Mouse (Mus musculus): ENCODE measurements around the gene Baz2b. TPM values are rescaled to one million over a fixed set of nuclear protein-coding genes. Genes with fewer than 3 reads are reported as not detected.
A peak's percentile ranks its signal among the peaks of the same experiment; 100 is the strongest.

Baz2b gene
- polyA plus RNA-seq, 1 experiment: 15.0 TPM

DNA sequence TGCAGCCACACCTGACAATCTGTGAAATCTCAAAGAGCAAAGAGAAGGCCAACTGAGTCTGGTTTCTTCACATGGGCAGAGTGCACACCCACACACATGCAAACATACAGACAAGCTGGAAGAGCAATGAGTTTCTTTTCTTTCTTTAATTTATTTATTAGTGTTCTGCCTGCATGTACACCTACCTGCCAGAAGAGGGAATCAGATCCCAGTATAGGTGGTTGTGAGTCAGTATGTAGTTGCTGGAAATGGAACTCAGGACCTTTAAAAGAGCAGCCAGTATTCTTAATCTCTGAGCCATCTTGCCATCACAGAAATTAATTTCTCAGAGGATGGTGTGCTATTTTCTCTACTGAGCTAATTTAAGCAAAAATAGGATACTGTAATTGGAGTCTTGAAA is 164.7 kb downstream of the Baz2b start:
- Histone ChIP-seq H3K36me3 (ENCODE audit: control insufficient read depth, insufficient read depth, low read length) (no peaks in the 10 kb centered on the region), H3K4me3 (ENCODE audit: insufficient read depth, low read depth, low read length) (no peak overlapping the region), H3K27ac (ENCODE audit: insufficient read depth, low read depth, low read length) (no peak overlapping the region), H3K4me1 (ENCODE audit: control insufficient read depth, insufficient read depth, low read length) (peaks cover 2% of the 10 kb centered on the region; the same call in 1 of the 2 replicates), H3K27me3 (replicated peaks; ENCODE audit: control insufficient read depth, insufficient read depth, low read length) (no peaks in the 10 kb centered on the region)
- no peak for DNase-seq
- TF ChIP-seq CTCF (conservative IDR thresholded peaks at IDR 0.05; ENCODE audit: insufficient read depth, insufficient read length, low read depth, low read length): no peak
- TF ChIP-seq POLR2A (IDR thresholded peaks at IDR 0.05; ENCODE audit: low read depth, low read length): no peak

DNA sequence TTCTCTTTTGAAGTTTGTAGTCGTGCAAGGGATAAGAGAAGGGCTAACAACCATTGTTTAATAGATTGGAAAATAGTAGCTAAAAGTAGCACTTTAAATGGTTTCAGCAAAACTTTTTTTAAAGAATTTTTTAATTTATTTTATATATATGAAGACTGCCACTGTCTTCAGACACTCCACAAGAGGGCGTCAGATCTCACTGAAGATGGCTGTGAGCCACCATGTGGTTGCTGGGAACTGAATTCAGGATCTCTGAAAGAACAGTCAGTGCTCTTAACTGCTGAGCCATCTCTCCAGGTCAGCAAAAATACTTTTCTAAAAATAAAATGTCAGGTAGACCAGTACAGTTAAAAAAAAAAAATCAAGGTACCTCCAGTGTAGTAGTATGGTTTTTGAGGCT is 165.1 kb downstream of the Baz2b start:
- WGBS: 71% methylated on average over 2 of the region's 2 CpGs
- TF ChIP-seq CTCF (conservative IDR thresholded peaks at IDR 0.05; ENCODE audit: insufficient read depth, insufficient read length, low read depth, low read length) (0 out of 2 replicates have a peak, but pooled peaks have one; percentile 15), POLR2A (IDR thresholded peaks at IDR 0.05; ENCODE audit: low read depth, low read length) (no peak)

DNA sequence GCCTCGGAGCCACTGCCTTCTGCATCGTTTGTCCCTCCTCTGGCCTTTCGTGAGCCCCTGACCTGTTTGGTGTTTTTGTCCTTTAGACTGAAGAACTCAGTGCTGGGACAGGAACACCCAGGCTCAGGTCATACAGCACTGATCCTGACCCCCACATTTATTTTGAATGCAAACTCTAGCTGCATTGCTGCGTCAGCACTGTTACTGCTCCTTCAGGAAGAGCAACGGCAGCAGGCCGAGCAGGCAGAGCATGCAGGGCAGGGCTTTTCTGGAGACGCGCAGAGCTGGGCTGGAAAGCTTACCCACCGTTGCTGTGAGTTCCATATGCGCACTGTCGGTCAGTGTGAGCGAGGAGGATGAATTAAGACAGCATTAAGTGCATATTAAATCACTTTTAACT is 166.9 kb downstream of the Baz2b start:
- no peak overlapping the region for H3K4me3 ChIP-seq (ENCODE audit: insufficient read depth, low read depth, low read length)
- H3K27ac ChIP-seq (ENCODE audit: insufficient read depth, low read depth, low read length): no peak overlapping the region
- peak; percentile 29 for DNase-seq

More for the DNA sequence above, 165.1 kb downstream of the Baz2b start:
- H3K4me1 ChIP-seq (ENCODE audit: control insufficient read depth, insufficient read depth, low read length): peaks cover 2% of the 10 kb centered on the region; the same call in 1 of the 2 replicates
- H3K4me3 ChIP-seq (ENCODE audit: insufficient read depth, low read depth, low read length): no peak overlapping the region
- H3K27ac ChIP-seq (ENCODE audit: insufficient read depth, low read depth, low read length): no peak overlapping the region
- DNase-seq: no peak
- no peaks in the 10 kb centered on the region for H3K36me3 ChIP-seq (ENCODE audit: control insufficient read depth, insufficient read depth, low read length)
- H3K27me3 ChIP-seq (replicated peaks; ENCODE audit: control insufficient read depth, insufficient read depth, low read length): no peaks in the 10 kb centered on the region

DNA sequence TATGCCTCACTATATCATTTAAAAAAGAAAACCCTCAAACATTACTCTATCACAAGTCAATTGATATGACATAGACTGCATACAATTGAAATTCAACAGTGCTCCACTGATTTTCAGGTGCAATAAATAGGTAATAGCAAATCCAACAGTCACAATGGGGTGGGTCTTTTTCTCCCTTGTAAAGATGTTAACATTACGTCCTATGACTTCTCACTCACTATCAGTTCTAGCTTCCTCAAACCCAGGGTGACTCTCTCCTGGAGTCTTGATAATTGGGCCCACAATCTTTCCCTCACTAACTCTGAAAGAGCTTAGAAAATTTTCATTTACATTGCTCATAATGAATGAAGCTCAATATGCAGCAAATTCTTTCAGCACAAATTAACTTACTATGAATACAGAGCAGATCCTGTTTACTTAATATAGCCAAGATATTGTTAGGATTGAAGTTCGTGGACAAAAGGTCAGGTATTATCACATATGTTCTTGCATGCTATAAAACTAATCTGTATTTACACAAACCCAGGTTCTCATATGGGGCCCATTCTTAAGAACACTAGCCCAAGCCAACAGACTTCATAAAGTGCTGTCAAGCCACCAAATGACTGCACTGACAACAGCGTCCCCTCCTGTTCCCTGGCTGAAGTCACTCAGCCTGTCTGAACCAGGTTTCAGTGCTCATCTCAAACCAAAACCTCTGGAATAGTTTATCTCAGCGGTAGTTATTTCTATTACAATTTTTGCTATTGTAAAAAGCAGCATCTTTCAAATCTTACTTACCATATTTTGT is 168.0 kb downstream of the Baz2b start:
- no peaks in the 10 kb centered on the region for H3K27me3 ChIP-seq (replicated peaks; ENCODE audit: control insufficient read depth, insufficient read depth, low read length)
- peaks cover under 1% of the 10 kb centered on the region; the same call in 1 of the 2 replicates for H3K4me1 ChIP-seq (ENCODE audit: control insufficient read depth, insufficient read depth, low read length)
- WGBS: 92% methylated on average over 4 of the region's 4 CpGs
- H3K4me3 ChIP-seq (ENCODE audit: insufficient read depth, low read depth, low read length): no peak overlapping the region
- TF ChIP-seq CTCF (conservative IDR thresholded peaks at IDR 0.05; ENCODE audit: insufficient read depth, insufficient read length, low read depth, low read length): no peak
- no peak for TF ChIP-seq POLR2A (IDR thresholded peaks at IDR 0.05; ENCODE audit: low read depth, low read length)
- no peaks in the 10 kb centered on the region for H3K36me3 ChIP-seq (ENCODE audit: control insufficient read depth, insufficient read depth, low read length)
- DNase-seq: no peak
- no peak overlapping the region for H3K27ac ChIP-seq (ENCODE audit: insufficient read depth, low read depth, low read length)

More for the DNA sequence above, 166.9 kb downstream of the Baz2b start:
- Histone ChIP-seq H3K27me3 (replicated peaks; ENCODE audit: control insufficient read depth, insufficient read depth, low read length) (no peaks in the 10 kb centered on the region), H3K4me1 (ENCODE audit: control insufficient read depth, insufficient read depth, low read length) (peaks cover 2% of the 10 kb centered on the region; the same call in 1 of the 2 replicates), H3K36me3 (ENCODE audit: control insufficient read depth, insufficient read depth, low read length) (no peaks in the 10 kb centered on the region)
- WGBS: 54% methylated on average over 12 of the region's 12 CpGs
- no peak for TF ChIP-seq CTCF (conservative IDR thresholded peaks at IDR 0.05; ENCODE audit: insufficient read depth, insufficient read length, low read depth, low read length)
- no peak for TF ChIP-seq POLR2A (IDR thresholded peaks at IDR 0.05; ENCODE audit: low read depth, low read length)

DNA sequence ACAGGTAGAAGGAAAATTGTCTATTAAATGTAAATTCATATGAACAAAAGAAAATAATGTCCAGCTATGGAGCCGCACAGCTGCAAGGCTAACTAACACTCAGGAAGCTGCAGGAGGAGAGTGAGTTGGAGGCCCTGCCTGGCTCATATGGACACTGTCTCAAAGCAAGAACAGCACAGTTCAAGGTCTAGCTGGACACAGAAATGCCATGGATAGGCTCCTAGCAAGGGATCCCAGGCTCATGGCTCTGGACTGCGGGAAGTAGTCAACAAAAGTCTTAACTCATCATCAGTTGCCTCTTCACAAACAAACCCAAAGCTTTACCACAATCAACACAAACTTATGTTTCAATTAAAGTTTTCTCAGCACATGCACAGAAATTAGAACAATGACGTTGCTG is 169.5 kb downstream of the Baz2b start:
- peak; percentile 36 for DNase-seq
- 82% methylated on average over 3 of the region's 3 CpGs for WGBS
- H3K27ac ChIP-seq (ENCODE audit: insufficient read depth, low read depth, low read length): no peak overlapping the region

DNA sequence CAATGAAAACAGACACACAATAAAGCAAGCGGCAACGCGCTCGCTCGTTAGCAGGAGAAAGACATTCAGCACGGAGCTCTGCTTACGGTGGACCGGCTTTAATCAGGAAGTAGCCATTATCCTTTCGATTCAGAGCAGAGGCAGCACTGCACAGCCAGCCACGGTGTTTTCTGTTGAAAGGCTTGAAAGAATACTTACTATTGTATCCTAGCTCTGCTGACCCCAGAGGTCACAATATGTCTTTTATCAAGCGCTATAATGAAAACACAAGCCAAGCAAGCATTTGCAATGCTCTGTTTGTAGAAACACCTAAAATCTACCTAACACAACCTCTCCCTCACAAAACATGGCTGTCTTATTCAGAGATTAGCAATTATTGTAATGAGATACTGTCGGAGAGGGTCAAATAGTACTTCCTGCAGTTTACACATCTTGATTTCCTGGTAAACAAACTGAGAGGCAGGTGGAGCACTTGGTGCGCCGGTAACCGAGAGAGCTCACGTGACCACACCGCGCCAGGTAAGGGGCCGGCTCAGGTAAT is 172.6 kb downstream of the Baz2b start:
- peak; percentile 68 for DNase-seq
- no peaks in the 10 kb centered on the region for H3K27me3 ChIP-seq (replicated peaks; ENCODE audit: control insufficient read depth, insufficient read depth, low read length)

More for the DNA sequence above, 169.5 kb downstream of the Baz2b start:
- Histone ChIP-seq H3K27me3 (replicated peaks; ENCODE audit: control insufficient read depth, insufficient read depth, low read length) (no peaks in the 10 kb centered on the region), H3K4me1 (ENCODE audit: control insufficient read depth, insufficient read depth, low read length) (no peaks in the 10 kb centered on the region), H3K36me3 (ENCODE audit: control insufficient read depth, insufficient read depth, low read length) (no peaks in the 10 kb centered on the region), H3K4me3 (ENCODE audit: insufficient read depth, low read depth, low read length) (no peak overlapping the region)
- no peak for TF ChIP-seq POLR2A (IDR thresholded peaks at IDR 0.05; ENCODE audit: low read depth, low read length)
- TF ChIP-seq CTCF (conservative IDR thresholded peaks at IDR 0.05; ENCODE audit: insufficient read depth, insufficient read length, low read depth, low read length): no peak

DNA sequence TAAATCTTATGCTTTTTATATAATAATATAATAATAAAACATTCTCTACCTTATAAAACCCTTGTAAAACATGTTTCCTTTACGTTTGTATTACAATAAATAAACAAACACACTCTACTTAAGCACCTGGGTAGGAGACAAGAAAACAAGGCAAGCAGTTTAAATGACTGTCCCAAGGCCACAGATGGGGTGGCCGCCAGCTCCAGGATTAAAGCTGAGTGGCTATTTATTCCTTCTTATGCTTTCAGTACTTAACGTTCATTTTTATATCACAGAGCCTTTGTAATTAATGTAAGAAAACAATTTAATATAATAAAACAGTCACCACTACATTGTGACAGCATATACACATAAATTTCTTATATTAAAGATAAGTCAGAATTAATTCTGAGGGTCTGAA is 173.3 kb downstream of the Baz2b start:
- no peak overlapping the region for H3K27ac ChIP-seq (ENCODE audit: insufficient read depth, low read depth, low read length)
- 67% methylated on average over 3 of the region's 3 CpGs for WGBS

More for the DNA sequence above, 172.6 kb downstream of the Baz2b start:
- Histone ChIP-seq H3K36me3 (ENCODE audit: control insufficient read depth, insufficient read depth, low read length) (no peaks in the 10 kb centered on the region), H3K27ac (ENCODE audit: insufficient read depth, low read depth, low read length) (peak overlapping the region; percentile 56), H3K4me3 (ENCODE audit: insufficient read depth, low read depth, low read length) (peak overlapping the region; percentile 43), H3K4me1 (ENCODE audit: control insufficient read depth, insufficient read depth, low read length) (no peaks in the 10 kb centered on the region)
- WGBS: 8% methylated on average over 19 of the region's 19 CpGs
- TF ChIP-seq POLR2A (IDR thresholded peaks at IDR 0.05; ENCODE audit: low read depth, low read length): no peak
- no peak for TF ChIP-seq CTCF (conservative IDR thresholded peaks at IDR 0.05; ENCODE audit: insufficient read depth, insufficient read length, low read depth, low read length)

More for the DNA sequence above, 173.3 kb downstream of the Baz2b start:
- TF ChIP-seq POLR2A (IDR thresholded peaks at IDR 0.05; ENCODE audit: low read depth, low read length) (no peak), CTCF (conservative IDR thresholded peaks at IDR 0.05; ENCODE audit: insufficient read depth, insufficient read length, low read depth, low read length) (no peak)
- no peaks in the 10 kb centered on the region for H3K4me1 ChIP-seq (ENCODE audit: control insufficient read depth, insufficient read depth, low read length)
- no peak overlapping the region for H3K4me3 ChIP-seq (ENCODE audit: insufficient read depth, low read depth, low read length)
- H3K27me3 ChIP-seq (replicated peaks; ENCODE audit: control insufficient read depth, insufficient read depth, low read length): no peaks in the 10 kb centered on the region
- no peaks in the 10 kb centered on the region for H3K36me3 ChIP-seq (ENCODE audit: control insufficient read depth, insufficient read depth, low read length)
- DNase-seq: no peak
